Mouse (Mus musculus) spleen, postnatal 4 days (tissue): ENCODE data around the gene Dnajc1.

Experiments used
- DNase-seq, 2 experiments: peaks; one replicate each; pipeline ENCODE4 v3.0.0; 2022; ENCODE audit warnings: low spot score in 2 of 2

The Dnajc1 gene

DNA sequence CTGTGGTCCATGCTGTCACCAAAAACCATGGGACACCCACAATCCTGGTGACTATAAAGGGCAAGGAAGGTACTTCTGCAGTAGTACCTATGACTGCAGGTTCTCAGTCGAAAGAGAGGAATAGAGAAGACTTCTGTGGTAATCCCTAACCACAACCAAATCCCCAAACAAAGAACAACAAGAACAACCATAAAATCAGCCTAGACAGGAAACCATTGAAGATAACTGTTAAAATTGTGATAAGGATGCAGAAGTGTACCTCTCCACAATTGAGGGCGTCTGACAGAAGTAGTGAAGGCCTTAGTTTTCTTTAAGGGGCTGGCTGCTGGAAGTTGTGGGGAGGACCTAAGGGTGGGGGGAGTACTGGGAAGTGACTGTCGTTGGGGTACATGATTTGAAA is 91.7 kb downstream of the Dnajc1 start:
- no peak for DNase-seq

GRCm38 (mm10) chr2:18285175-18285574 is 107.5 kb downstream of the Dnajc1 start:
- DNase-seq: no peak

DNA sequence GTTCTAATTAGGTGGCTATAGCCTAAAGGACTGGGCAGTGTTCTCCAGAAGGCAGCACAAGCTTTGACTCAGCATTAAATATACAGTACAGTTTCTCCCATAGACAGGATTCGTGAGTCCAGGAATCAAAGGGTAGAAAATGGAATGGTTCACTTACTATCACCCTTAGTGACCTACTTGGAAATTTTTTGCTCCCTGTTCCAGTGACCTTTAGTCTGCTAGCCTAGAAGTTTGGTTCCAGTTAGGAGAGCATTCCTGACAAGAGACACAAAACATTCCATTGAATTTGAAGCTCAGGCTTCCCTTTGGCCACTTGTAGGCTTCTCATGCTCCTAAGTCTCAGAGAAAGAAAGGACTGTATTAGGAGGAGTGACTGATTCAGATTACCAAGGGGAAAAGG is 126.9 kb downstream of the Dnajc1 start:
- DNase-seq: no peak

DNA sequence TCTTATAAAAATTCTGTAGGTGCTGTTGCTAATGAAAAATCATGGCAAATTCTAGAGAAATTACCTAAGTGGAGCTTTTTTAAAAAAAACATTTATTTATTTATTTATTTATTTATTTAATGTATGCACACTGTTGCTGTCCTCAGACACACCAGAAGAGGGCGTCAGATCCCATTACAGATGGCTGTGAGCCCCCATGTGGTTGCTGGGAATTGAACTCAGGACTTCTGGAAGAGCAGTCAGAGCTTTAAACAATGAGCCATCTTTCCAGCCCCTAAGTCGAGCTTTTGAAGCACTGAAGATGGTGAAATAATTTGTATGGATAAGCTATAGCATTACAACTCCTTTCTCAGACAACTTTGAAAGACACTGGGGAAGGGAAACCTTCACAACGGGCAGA is 128.1 kb downstream of the Dnajc1 start:
- DNase-seq: no peak

DNA sequence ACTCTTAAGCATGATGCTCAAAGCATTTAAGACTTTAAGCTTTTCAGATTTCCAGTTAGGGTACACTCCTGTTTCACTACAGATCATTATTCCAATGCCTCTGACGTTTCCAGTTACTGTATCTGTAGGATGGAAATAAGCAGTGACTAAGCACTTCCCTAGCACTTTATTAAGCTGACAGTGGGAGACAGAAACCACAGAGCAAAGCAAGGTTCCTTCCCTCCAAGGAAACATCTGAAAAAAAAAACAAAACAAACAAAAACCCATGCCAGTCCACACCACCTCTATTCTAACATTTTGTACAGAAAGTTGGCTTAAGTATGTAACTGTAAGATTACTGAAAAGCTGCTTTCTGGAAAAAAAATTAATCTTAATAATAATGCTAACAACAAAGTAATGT is 130.3 kb downstream of the Dnajc1 start:
- DNase-seq: no peak

DNA sequence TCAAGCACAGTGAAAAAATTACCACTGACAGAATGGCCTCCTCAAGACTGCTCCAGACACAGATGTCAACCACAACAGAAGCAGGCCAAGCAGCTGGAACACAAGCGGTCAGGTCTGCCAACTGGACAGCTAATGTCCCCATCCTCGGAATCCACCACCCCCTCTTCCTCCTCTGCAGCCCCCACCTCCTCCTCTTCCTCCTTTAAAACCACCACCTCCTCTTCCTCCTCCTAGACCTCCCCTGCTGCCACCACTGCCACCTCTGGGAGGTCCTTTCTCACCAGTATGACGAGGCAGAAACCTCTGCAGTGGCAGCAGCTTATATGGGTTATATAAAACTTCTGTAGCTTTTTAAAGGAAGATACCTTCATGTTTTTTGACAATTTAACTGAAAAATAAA is 143.4 kb downstream of the Dnajc1 start:
- DNase-seq: no peak

DNA sequence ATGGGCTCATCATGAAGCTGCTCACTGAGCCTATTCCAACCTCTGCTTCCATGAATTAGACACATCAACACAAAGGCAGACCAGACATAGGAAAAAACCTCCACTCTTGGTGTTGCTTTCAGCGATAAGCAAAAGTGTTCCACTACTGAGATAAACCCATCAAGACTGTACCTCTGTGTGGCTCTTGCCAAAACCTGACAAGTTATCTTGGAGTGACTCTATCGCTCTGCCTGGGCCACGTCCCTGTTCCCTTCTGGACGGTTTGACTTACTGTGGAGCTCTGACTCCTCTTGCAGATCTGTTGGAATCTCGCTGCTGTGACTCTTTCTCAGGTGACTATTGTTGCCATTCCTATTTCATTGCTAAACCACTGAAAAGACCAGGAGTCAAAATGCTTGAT is 157.1 kb downstream of the Dnajc1 start:
- no peak for DNase-seq

DNA sequence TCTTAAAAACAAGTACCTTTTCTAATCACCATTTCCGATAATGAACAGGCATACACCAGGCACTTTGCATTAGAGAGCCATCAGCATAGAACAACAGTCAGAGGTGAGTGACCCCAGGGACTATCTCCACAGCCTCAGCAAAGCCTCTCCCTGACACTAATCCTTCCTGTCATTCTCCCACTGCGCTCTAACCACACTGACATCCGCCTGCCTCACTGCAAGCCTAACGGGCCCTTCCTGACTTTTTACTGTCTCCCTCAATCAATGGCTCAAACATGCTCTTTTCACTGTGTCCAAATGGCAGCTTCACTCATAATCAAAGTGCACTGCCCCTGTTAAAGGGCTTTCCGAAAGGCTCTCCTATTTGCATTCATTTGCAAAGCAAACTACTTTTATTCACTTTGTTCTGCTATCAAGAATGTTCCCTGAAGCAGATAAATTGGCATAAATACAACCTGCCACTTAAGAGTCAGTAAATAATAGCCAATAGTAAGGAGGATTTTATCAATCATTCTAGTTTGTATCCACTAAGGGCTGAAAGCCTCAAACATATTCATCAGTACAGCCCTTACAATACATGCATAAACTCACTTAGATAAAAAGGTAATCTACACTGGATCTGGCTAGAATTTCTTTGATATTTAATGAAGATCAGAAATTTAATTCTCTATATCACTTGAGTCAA is 159.6 kb downstream of the Dnajc1 start:
- DNase-seq: no peak

DNA sequence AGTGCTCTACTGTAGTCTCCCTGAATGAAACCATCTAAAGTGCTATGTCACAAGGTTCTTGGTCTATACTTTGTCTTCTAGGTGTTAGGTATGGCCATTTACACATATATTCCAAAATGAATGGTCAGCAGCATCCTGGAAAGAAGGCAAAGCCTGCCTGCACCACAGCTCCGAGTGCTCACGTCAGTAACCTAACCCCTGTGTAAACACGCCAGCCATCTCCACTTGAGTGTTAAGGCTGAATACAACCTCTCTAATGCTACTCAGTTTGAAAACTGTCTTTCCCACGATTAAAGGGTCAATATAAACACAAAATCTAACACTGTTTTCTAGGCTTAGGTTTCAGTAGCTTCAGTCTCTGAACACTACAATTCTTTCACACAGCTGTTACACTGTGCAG is 161.5 kb downstream of the Dnajc1 start:
- DNase-seq: no peak

DNA sequence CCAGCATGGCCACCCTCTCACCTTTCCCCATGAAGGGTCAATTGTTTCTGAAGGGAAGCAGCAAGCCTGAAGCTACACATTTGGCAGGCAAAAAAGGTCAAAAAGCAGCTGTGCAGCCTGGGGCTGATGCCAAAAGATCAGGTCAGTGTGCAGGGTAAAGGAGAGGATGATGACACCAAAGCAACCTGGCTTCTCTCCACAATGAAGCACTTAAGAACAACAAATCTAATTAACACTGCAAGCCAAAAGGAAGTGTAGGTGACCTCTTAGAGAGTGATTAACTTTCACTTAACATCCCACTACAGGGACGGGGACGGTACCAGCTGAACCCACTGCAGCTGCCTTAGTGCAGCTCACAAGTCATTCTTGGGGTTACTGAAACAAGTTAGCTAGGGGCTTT is 163.4 kb downstream of the Dnajc1 start:
- no peak for DNase-seq

DNA sequence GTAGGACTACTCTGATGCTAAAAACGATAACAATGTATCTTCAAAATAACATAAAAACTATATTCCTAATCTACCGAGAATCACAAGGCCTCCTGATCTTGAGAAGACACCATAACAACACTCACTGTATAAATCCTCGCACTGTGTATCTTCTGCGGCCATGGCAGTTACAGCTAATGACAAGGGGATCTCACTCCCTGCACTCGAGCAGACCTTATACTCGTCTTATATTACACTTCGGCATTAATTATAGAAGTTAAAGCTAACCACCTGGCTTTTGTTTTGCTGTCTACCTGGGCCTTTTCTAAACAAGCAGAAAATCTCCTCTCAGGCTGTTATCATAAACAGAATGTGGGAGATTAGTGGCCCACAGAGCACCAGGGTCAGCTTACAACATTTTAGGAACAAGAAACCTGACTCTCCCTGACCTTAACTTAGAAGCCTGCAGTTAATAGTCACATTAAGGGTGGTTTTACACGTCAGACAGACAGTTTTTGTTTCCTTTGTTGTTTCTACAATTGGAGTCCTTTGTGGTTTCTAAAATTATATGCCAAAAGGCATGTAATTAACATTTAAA is 164.1 kb downstream of the Dnajc1 start:
- DNase-seq: no peak

GRCm38 (mm10) chr2:18219569-18219968 is 173.1 kb downstream of the Dnajc1 start:
- DNase-seq: no peak

DNA sequence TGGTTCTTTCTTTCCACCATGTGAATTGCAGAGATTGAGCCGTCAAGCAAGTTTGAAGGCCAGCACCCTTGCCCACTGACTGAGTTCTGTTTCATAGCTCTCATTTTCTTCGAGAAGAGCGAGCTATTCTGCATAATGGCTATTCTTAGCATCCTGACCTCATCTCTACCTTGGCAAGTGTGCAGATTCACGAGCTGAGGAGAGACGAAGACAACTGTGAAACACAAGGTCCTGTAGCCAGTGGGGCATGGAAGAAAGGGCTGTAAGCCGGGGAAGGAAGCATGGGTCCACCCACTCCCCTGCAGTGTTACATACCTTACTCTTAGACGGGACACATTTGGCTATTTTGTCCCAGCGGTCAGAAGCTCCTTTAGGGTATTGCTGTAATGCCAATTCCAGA is 173.5 kb downstream of the Dnajc1 start:
- no peak for DNase-seq

GRCm38 (mm10) chr2:18218500-18218899 is 174.1 kb downstream of the Dnajc1 start:
- no peak for DNase-seq

DNA sequence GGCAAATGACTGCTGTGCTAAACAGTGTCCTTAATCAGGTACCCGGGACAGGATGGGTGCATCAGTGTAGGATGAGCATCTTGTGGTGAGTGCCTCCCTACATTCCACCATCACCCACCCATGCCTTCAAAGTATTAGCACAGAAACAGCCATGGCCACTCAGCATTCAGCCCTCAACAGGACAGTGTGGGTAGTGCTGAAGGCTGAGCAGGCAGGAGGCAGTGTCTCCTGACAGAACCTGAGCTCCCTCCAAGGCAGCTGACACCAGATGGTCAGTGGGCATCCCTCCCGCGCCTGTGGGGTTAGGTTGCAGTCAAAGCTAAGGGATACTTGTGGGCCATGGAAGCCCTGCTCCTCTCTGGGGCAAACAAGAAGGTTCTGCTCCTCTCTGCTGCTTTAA is 174.8 kb downstream of the Dnajc1 start:
- DNase-seq: no peak

- DNase-seq: no peak
Measured at GRCm38 (mm10) chr2:18214031-18214430, 178.6 kb downstream of the Dnajc1 start.

GRCm38 (mm10) chr2:18209948-18210347 is 182.7 kb downstream of the Dnajc1 start:
- DNase-seq: no peak

DNA sequence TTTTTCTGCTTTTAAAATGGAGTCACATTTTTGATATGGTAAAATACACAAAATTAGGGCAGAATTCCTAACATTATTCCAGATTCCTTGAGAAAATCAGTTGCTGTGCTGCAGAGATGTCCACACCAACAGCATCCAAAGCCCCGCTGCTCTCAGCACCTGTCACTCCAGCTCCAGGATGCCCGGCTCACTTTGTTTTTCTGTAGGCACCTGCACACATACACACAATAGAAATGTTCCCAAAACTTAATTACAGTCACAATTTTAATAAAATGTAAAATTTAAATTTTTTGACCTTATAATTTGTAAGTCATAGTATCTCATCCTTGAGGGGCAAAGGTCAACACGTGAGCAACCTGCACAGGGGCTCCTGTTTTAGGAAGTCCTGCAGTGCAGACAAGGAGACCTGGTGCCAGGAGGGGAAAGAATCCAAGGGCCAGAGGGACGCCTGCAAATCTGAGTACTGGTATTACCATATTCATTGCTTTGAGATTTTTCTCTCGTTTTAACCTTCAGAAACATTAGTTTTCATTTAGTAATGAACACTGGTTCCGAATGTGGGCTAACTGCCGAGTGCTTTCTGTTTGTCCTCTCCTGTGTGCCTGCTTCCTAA is 183.3 kb downstream of the Dnajc1 start:
- DNase-seq: no peak

DNA sequence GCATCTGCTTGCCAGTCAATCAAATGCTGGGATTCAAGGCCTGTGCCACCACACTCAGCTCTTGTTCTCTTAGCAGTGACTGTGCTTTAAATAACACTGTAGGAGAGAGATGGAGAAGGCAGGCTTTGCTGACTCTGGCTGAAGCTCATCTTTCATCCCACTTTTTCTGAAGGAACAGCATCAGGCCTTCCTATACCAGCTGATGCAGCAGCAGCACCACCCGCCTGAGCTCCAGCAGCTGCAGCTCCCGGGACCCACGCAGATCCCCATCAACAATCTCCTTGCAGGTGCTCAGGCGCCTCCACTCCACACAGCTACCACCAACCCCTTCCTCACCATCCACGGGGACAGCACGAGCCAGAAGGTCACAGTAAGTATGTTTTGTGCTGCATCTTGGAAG is 184.1 kb downstream of the Dnajc1 start:
- DNase-seq: no peak

DNA sequence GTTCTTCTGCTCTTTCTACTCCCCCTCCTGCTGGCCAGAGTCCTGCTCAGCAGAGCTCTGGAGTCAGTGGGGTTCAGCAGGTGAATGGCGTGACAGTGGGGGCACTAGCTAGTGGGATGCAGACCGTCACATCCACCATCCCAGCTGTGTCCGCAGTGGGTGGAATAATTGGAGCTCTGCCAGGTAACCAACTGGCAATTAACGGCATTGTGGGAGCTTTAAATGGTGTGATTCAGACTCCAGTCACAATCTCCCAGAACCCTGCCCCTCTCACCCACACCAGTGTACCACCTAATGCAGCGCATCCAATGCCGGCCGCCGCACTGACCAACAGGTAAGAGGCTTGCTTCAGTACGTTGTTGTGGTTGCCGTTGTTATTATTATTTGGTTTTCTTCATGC is 185.8 kb downstream of the Dnajc1 start:
- DNase-seq: no peak

DNA sequence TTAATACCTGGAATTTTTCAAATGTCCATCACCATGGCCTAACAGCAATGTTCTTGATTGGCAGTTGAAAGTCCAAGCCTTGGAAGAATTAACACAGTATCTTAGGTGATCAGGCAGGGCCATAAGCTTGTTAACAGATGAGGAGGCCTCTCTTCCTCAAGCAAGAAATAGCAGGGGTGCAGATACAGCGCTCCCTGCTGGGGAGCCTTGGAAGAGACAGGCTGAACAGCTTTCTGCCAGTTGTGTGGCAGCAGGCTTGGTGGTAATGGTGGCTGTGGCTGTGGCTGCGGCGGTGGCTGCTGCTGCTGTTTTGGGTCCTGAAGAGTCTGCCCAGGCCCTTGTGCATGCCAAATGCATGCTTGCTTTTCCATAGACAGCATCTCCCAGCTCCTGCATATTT is 187.5 kb downstream of the Dnajc1 start:
- DNase-seq: peak; percentile 57 to 81

GRCm38 (mm10) chr2:18202923-18203322 is 189.7 kb downstream of the Dnajc1 start:
- DNase-seq: no peak

GRCm38 (mm10) chr2:18201820-18202462 is 190.7 kb downstream of the Dnajc1 start:
- DNase-seq: no peak
